Mouse (Mus musculus) testis, adult 2 months (tissue): ENCODE results near the gene Ihh.

Experiments used
- CTCF ChIP-seq: fragments of 200-500 bp; IDR thresholded peaks from 2 replicates; pipeline ENCODE4 v1.5.1; 2012; ENCODE audit warnings: low read depth, mild to moderate bottlenecking, inconsistent platforms, low read length, moderate library complexity; ENCODE audit not compliant: control insufficient read depth, insufficient read depth, insufficient replicate concordance
- POLR2A ChIP-seq: fragments of 200-500 bp; IDR thresholded peaks from 2 replicates; pipeline ENCODE4 v1.6.1; 2012; ENCODE audit warnings: low read depth, mild to moderate bottlenecking, inconsistent platforms, low read length, moderate library complexity; ENCODE audit not compliant: control insufficient read depth

- peak; percentile 69; the same call in 1 of the 2 replicates for TF ChIP-seq CTCF
- TF ChIP-seq POLR2A: no peak
These were observed 13.2 kb upstream of the Ihh start for GRCm38 (mm10) chr1:74964494-74965215.
